Mouse (Mus musculus) CD4-positive, CD25-positive, alpha-beta regulatory T cell, adult 2 months (primary cell): ENCODE measurements around the gene Ak2.

Experiments
- DNase-seq: peaks from one replicate; pipeline ENCODE4 v3.0.0-alpha.2; 2012; ENCODE audit warnings: low read depth, low spot score

The Ak2 gene

GRCm38 (mm10) chr4:128974677-128975076 is 17.1 kb upstream of the Ak2 start:
- no peak for DNase-seq

GRCm38 (mm10) chr4:128976577-128976976 is 15.2 kb upstream of the Ak2 start:
- DNase-seq, result no peak

GRCm38 (mm10) chr4:128977217-128977616 is 14.5 kb upstream of the Ak2 start:
- no peak for DNase-seq

GRCm38 (mm10) chr4:128978634-128979033 is 13.1 kb upstream of the Ak2 start:
- DNase-seq, result no peak

GRCm38 (mm10) chr4:128980890-128981832 is 10.6 kb upstream of the Ak2 start:
- DNase-seq, result peak; percentile 73

GRCm38 (mm10) chr4:128981833-128982180 is 10.0 kb upstream of the Ak2 start:
- no peak for DNase-seq

- no peak for DNase-seq
Observed at GRCm38 (mm10) chr4:128983151-128983550, 8.6 kb upstream of the Ak2 start.

- no peak for DNase-seq
Observed at GRCm38 (mm10) chr4:128983656-128984055, 8.1 kb upstream of the Ak2 start.

- no peak for DNase-seq
Observed at GRCm38 (mm10) chr4:128984600-128984999, 7.2 kb upstream of the Ak2 start.

- DNase-seq, result no peak
Observed at GRCm38 (mm10) chr4:128988911-128989310, 2.8 kb upstream of the Ak2 start.

GRCm38 (mm10) chr4:128989678-128990077 is 2.1 kb upstream of the Ak2 start:
- no peak for DNase-seq

- DNase-seq, result no peak
Observed at GRCm38 (mm10) chr4:128992176-128992575, 418 bp downstream of the Ak2 start.

- peak; percentile 96 for DNase-seq
Observed at GRCm38 (mm10) chr4:128993025-128993662, 1.4 kb downstream of the Ak2 start.

GRCm38 (mm10) chr4:128993675-128994074 is 1.9 kb downstream of the Ak2 start:
- DNase-seq, result peak; percentile 31

GRCm38 (mm10) chr4:128995238-128995637 is 3.5 kb downstream of the Ak2 start:
- no peak for DNase-seq

GRCm38 (mm10) chr4:128997258-128997657 is 5.5 kb downstream of the Ak2 start:
- no peak for DNase-seq

GRCm38 (mm10) chr4:128998401-128998800 is 6.6 kb downstream of the Ak2 start:
- no peak for DNase-seq

- DNase-seq, result no peak
Observed at GRCm38 (mm10) chr4:129000786-129001185, 9.0 kb downstream of the Ak2 start.

- no peak for DNase-seq
Observed at GRCm38 (mm10) chr4:129003720-129004119, 12.0 kb downstream of the Ak2 start.

- peak; percentile 52 for DNase-seq
Observed at GRCm38 (mm10) chr4:129008006-129008519, 16.3 kb downstream of the Ak2 start.

- DNase-seq, result peak; percentile 76
Observed at GRCm38 (mm10) chr4:129008672-129009071, 16.9 kb downstream of the Ak2 start.

- DNase-seq, result no peak
Observed at GRCm38 (mm10) chr4:129009521-129009920, 17.8 kb downstream of the Ak2 start.
